8 mouse cellular contexts compared by ENCODE assay signal in genomic region chr14:79916960-79917848, GRCm38 (mm10).
A peak's percentile ranks its signal among the peaks of the same experiment; 100 is the strongest.
DNase-seq lines count a peak whose midpoint lies in the region; ATAC-seq and TF ChIP-seq lines count a peak whose summit lies in the region.
"Had no signal": no experiment of that assay in that cellular context is flagged by ENCODE, and none has a peak within 500 bp of the region (broad histone marks: within the 10 kb centered on the region; RNA-seq: fewer than 3 reads in every experiment).

No protein-coding gene starts in this region.

- TF ChIP-seq POLR2A in kidney, adult 2 months (IDR thresholded peaks at IDR 0.05; ENCODE audit: low read depth, low read length): no peak

- H3K27me3 ChIP-seq in intestine, postnatal 0 days (replicated peaks; ENCODE audit: control insufficient read depth, insufficient read depth, low read length): no peaks in the 10 kb centered on the region
- H3K27me3 ChIP-seq in intestine, embryonic 15.5 days (replicated peaks): no peaks in the 10 kb centered on the region
- no peaks in the 10 kb centered on the region for H3K27me3 ChIP-seq in kidney, adult 2 months (replicated peaks; ENCODE audit: control insufficient read depth, insufficient read depth, low read length)
- H3K27me3 ChIP-seq in neural tube, embryonic 15.5 days (replicated peaks): no peaks in the 10 kb centered on the region

- H3K4me2 ChIP-seq in intestine, postnatal 0 days (replicated peaks; ENCODE audit: low read depth): no peak overlapping the region
- no peak overlapping the region for H3K4me2 ChIP-seq in intestine, embryonic 15.5 days (replicated peaks)
- no peak overlapping the region; the same call in 1 of the 2 replicates for H3K4me2 ChIP-seq in neural tube, embryonic 15.5 days

- no peaks in the 10 kb centered on the region for H3K4me1 ChIP-seq in intestine, postnatal 0 days (replicated peaks; ENCODE audit: control insufficient read depth, insufficient read depth, low read length)
- H3K4me1 ChIP-seq in intestine, embryonic 15.5 days (replicated peaks): no peaks in the 10 kb centered on the region
- peaks cover 15% of the 10 kb centered on the region for H3K4me1 ChIP-seq in kidney, adult 2 months (ENCODE audit: control insufficient read depth, insufficient read depth, low read length)
- peaks cover 15% of the 10 kb centered on the region for H3K4me1 ChIP-seq in neural tube, embryonic 15.5 days

- H3K36me3 ChIP-seq in intestine, postnatal 0 days (ENCODE audit: control insufficient read depth, insufficient read depth): no peaks in the 10 kb centered on the region
- no peaks in the 10 kb centered on the region for H3K36me3 ChIP-seq in intestine, embryonic 15.5 days
- no peaks in the 10 kb centered on the region for H3K36me3 ChIP-seq in kidney, adult 2 months (ENCODE audit: control insufficient read depth, insufficient read depth, low read length)
- no peaks in the 10 kb centered on the region for H3K36me3 ChIP-seq in neural tube, embryonic 15.5 days

- ATAC-seq in intestine, postnatal 0 days: peak; percentile 76
- ATAC-seq in intestine, embryonic 15.5 days: no peak
- peak; percentile 70 for ATAC-seq in neural tube, embryonic 15.5 days (ENCODE audit: low FRiP score)

- TF ChIP-seq CTCF in intestine, postnatal 0 days (IDR thresholded peaks at IDR 0.05; ENCODE audit: low read depth): no peak
- TF ChIP-seq CTCF in kidney, adult 2 months (conservative IDR thresholded peaks at IDR 0.05; ENCODE audit: insufficient read depth, insufficient read length, low read depth, low read length): no peak

- 46% methylated on average over 9 of the region's 9 CpGs for WGBS in intestine, postnatal 0 days
- WGBS in intestine, embryonic 15.5 days: 58% methylated on average over 9 of the region's 9 CpGs
- 33% methylated on average over 9 of the region's 9 CpGs for WGBS in kidney, adult 2 months
- 30% methylated on average over 9 of the region's 9 CpGs for WGBS in neural tube, embryonic 15.5 days

- H3K9ac ChIP-seq in intestine, postnatal 0 days (ENCODE audit: low read depth, low read length): no peak overlapping the region
- H3K9ac ChIP-seq in intestine, embryonic 15.5 days: no peak overlapping the region
- no peak overlapping the region for H3K9ac ChIP-seq in neural tube, embryonic 15.5 days (replicated peaks)
- H3K9ac ChIP-seq: liver, embryonic 14.5 days had no signal

- H3K4me3 ChIP-seq in intestine, postnatal 0 days (ENCODE audit: low read depth, low read length): no peak overlapping the region
- no peak overlapping the region for H3K4me3 ChIP-seq in intestine, embryonic 15.5 days (replicated peaks)
- H3K4me3 ChIP-seq in kidney, adult 2 months (ENCODE audit: insufficient read depth, low read depth, low read length): no peak overlapping the region
- no peak overlapping the region for H3K4me3 ChIP-seq in neural tube, embryonic 15.5 days (replicated peaks)

- peak; percentile 28 to 48 for DNase-seq in cerebellum, postnatal 4 days (ENCODE audit: low spot score in 2 of 2)
- peak; percentile 91 for DNase-seq in kidney, adult 2 months
- DNase-seq in urinary bladder, postnatal 36 days (ENCODE audit: low spot score in 2 of 2): no peak
- no peak for DNase-seq in natural killer cell, adult 2 months (ENCODE audit: low spot score in 2 of 2)

- H3K27ac ChIP-seq in intestine, postnatal 0 days (ENCODE audit: low read depth, low read length): no peak overlapping the region
- no peak overlapping the region for H3K27ac ChIP-seq in intestine, embryonic 15.5 days
- H3K27ac ChIP-seq in kidney, adult 2 months (ENCODE audit: insufficient read depth, low read depth, low read length): peak overlapping the region; percentile 98
- H3K27ac ChIP-seq in neural tube, embryonic 15.5 days (replicated peaks): peak overlapping the region; percentile 41; the same call in 1 of the 2 replicates
- H3K27ac ChIP-seq: liver, embryonic 14.5 days had no signal

- no peaks in the 10 kb centered on the region for H3K9me3 ChIP-seq in intestine, postnatal 0 days (ENCODE audit: control insufficient read depth)
- no peaks in the 10 kb centered on the region for H3K9me3 ChIP-seq in intestine, embryonic 15.5 days
- no peaks in the 10 kb centered on the region for H3K9me3 ChIP-seq in neural tube, embryonic 15.5 days (replicated peaks)

Comparison
In these comparisons a context has a peak if more than half of its experiments do, and no peak if none do; other contexts are left out.
1. H3K27ac ChIP-seq: peak in kidney, adult 2 months (single experiment) and neural tube, embryonic 15.5 days (single experiment); none in intestine, postnatal 0 days (single experiment) and intestine, embryonic 15.5 days (single experiment).
2. DNase-seq: peak in cerebellum, postnatal 4 days (2 of 2) and kidney, adult 2 months (single experiment); none in urinary bladder, postnatal 36 days (0 of 2) and natural killer cell, adult 2 months (0 of 2).